Mouse (Mus musculus): ENCODE data around the gene Ccdc159.

DNA sequence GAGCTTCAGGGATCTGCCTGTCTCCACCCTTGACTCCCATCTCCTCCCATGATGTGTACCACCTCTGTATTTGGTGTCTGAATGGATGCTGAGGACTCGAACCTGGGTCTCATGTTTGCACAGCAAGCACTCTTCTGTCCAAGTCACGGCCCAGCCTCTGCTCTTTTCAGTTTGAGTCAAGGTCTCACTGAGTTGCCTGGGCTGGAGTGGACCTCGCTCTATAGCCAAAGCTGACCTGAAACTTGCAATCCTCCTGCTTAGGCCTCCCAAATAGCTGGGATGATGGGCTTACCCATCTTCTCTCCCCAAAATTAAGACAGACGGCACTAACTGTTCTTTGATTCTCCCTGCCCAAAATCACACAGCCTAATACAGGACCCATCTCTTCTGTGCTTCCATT lies 4.2 kb upstream of the Ccdc159 start:
- TF ChIP-seq CHD2 (IDR thresholded peaks at IDR 0.05; ENCODE audit: low read depth, low read length): no peak
- no peak for TF ChIP-seq ZNF384 (IDR thresholded peaks at IDR 0.05; ENCODE audit: low read depth, low read length)
